Mouse (Mus musculus) cerebellum, adult 9-10 months (tissue): ENCODE measurements around the gene Ppp1r14b.

Experiments used
- DNase-seq: peaks from one replicate; pipeline ENCODE4 v3.0.0; 2022

Ppp1r14b gene

DNA sequence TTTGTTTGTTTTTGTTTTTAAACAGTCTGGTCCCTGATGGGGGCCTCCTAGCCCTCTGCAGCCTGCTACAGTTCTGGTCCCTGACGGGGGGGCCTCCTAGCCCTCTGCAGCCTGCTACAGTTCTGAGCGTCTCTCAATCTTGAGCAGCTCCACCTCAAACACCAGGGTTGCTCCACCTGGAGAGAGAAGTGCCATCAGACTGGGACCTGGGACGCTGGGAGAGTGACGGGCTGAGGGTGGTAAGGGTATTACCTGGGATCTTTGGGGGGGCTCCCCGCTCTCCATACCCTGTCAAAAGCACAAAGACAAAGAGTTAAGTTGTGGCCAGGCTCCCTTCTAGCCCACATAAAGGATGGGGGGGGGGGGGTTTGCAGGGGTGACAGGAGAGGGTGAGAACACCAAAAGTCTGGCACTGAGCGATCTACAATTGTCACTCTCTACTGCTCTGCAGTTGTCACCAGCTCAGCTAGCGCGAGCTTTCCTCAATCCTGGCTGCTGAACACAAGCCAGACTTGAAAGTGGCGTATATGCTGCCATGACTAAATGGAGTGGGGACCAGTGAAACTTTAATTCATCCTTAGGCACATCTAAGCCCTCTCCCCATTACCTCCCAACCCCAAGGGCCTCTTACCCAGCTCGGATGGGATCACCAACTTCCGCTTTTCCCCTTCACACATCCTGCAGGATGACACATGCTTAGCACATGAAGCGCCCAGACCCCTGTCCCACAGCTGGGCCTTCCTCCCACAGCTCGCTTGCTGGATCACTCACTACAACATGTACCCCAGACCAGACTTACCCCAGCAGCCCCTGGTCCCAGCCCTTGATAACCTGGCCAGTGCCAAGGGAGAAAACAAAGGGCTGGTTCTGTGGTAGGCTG is 3.2 kb downstream of the Ppp1r14b start:
- DNase-seq = peak; percentile 69

DNA sequence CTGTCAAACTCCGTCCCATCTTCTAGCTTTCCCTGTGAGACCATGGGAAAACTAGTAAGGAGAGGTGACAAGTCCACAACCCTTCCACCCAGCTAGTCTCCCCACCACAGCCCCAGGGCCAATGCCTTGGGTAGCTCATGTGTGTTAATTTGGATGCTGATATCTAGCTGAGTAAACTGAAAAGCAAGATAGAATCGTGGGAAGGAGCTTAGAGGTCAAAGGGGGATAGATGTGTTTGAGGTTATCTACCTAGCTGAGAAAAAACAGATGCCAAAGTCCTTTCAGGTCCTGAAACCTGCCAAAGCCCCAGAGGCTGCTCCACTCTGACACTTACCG is 3.8 kb downstream of the Ppp1r14b start:
- peak; percentile 63 for DNase-seq

GRCm38 (mm10) chr19:6979001-6979479 is 4.3 kb downstream of the Ppp1r14b start:
- peak; percentile 85 for DNase-seq

DNA sequence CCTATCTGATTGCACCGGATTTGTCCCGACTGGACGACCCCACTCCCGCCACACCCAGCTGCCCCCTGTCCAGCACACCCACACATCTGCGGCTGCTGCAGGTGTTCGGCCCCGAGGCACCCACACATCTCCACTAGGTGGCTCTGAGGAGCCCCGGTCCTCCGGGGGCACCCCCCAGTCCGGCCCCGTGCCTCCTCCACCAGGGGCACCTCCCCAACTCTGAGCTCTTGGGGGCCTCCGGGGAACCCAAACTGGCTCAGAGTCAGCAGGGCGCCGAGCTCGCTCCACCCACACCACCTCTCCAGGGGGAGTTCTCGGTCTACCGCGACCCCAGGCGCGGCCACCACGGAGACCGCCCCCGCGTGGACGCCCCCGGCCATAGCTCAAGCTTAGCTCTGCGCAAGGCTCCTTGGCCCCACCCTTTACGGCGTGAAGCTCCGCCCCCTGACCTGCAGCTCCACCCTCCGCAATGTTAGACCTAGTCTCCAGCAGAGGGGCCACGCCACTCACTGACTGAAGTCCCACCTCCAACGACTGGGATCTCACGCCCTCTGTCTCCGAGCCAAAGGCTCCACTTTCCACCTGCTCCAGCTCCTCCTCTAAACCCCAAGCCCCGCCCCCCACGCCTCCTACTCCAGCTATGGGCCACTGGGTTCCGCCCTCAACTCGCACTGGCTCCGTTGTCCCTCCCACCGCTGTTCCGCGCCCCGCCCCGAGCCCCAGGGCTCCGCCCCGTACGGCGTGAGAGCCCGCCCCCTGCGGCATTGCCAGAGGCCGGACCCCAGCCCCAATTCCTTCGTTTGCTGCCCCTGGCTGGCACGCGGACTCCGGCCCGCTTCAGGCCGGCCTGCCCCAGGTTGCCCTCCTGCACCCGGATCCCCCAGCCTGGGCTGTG is 5.0 kb downstream of the Ppp1r14b start:
- peak; percentile 99 for DNase-seq

- peak; percentile 99 for DNase-seq
Measured at GRCm38 (mm10) chr19:6980381-6981093, 5.8 kb downstream of the Ppp1r14b start, which contains the start of gene Fkbp2. Gene Fkbp2, minus strand, starts transcription at chr19:6980501.

DNA sequence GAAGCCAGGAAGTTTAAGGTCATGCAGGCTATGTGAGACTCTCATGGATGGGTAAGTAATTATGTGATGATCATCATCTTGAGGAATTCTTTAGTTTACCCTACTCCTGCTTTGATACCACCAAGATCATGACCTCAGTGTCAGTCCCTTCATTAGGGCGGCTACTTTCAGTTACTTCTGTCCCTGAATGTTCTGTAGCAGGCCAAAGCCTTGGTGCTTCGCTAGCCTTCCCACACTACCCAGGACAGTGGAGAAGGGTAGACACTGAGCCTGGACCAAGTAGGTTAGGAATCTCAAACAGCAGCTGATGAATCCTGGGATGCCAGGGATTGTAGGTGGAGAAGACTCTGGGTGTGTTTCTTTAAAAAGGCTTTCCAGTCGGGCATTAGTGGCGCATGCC is 6.7 kb downstream of the Ppp1r14b start:
- DNase-seq = no peak

DNA sequence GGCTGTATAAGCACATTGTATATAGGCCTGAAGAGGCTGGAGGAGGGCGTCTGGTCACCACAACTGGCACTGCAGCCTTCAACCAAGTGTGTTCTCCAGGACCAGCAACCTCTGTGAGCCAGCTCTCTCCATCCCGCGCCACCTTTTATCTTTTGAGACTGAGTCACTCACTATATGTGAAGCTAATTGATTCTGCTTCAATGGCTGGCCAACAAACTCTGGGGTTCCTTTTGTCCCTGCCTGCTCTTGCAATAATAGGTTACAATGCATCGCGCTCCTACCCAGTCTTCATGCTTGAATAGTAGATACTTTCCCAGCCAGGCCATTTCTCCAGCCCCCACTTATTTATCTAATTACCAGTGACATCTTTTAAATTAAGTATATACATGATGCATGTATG is 8.9 kb downstream of the Ppp1r14b start:
- peak; percentile 30 for DNase-seq

GRCm38 (mm10) chr19:6985300-6985699 is 10.5 kb downstream of the Ppp1r14b start:
- DNase-seq = no peak

DNA sequence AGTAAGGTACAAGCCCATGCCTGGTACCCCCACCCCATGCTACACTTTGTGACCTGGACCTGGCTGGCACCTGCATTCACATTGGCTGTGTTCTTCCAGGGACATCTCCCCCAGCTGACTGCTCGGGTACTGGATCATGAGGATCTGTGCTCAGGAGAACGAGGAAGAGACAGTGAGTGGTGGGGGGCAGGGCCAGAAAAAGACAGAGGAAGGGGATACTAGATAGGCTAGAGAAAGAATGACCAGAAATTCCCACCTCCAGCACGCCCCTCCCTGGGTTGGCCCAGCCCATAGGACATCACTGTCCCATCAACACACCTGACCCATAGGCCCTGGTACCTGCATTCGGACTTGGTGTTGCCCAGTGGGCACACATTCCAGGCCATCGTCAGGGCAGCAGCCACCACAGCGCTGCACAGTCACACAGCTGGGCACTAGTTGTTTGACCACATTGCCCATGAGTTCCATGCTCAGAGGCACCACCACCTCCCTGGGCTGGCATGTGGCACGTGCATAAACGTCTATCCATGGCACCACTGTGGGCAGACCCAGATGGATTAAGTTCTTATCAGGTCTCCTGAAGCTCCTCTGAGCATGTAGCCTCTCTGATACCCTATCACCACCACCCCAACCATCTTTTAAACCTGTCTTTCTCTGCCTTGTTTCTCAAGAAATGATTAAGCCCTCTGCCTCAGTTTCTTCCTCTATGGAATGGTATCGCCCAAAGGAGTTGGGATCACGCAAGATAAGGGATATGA is 11.4 kb downstream of the Ppp1r14b start:
- peak; percentile 59 for DNase-seq

DNA sequence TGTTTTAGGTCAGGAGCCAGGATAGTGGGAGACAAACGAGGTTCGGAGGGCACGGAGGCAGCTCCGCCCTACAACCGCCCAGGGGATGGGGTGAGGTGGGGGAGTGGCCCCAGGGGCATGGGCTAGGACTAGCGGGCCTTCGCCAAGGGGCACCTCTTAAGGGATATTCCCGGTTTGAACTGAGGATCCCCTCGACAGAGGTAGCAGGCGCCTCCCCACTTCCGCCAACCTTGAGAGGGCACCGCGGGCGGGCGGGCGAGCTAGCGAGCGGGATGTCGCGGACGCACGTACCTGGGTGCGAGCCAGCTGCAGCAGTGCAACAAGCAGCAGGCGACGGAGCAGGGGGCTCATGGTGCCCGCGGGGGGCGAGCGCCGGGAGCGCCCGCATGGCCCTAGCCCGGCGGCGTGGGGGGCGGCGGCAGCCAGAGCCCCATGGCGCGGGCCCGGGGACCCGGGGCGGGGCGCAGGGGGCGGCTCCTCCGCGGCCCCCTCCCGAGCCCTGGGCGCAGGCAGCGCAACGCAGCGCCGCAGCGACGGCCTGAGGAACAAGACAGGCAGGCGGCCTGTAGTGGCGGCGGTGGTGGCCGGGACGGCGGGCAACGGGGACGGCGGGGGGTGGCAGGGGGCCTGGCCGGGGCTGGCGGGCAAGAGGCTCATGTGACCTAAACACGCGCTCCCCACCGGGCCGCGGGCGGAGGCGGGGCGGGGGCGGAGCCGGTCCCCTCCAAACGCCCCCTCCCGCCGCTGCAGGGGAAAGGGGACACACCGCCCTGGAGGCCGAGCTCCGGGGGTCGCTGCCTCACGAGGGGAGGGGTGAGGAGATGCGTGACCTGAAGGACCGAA is 12.5 kb downstream of the Ppp1r14b start, which contains the start of gene Vegfb:
TSS of gene Vegfb (minus strand) at position 591 of the 843 bp plus-strand sequence.
- peak; percentile 76 for DNase-seq

GRCm38 (mm10) chr19:6987904-6988285 is 13.1 kb downstream of the Ppp1r14b start:
- DNase-seq = no peak

- no peak for DNase-seq
Measured at GRCm38 (mm10) chr19:6989251-6989650, 14.5 kb downstream of the Ppp1r14b start.

DNA sequence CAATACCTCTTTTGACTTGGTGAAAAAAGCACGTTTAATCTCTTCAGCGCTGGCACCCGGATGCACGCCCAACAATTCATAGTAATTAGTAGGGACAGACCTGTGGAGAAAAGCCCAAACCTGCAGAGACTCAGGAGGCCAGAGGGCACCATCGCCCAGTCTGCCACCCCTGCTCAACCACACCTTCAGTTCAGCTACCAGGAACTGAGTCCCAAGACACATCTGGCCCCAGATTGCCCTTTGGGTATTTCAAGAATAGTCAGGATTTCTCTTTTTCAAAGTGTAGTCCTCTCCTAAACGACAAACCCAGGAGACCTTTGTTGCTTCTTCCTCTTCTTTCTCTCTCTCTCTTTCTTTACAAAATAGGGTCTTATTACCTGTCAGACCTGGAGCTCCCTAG is 15.9 kb downstream of the Ppp1r14b start:
- peak; percentile 46 for DNase-seq

DNA sequence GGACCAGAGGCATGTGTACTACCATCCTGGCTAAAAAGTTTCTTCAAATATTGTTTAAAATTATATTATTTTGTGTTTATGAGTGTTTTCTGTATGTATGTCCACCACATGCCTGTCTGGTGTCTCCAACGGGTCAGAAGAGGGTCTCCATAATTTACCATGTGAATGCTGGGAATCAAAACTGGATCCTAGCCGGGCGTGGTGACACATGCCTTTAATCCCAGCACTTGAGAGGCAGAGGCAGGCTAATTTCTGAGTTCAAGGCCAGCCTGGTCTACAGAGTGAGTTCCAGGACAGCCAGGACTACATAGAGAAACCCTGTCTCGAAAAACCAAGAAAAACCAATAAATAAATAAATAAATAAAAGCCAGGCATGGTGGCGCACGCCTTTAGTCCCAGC is 16.4 kb downstream of the Ppp1r14b start:
- DNase-seq = peak; percentile 57

GRCm38 (mm10) chr19:6992011-6992858 is 17.5 kb downstream of the Ppp1r14b start, which contains the start of gene Dnajc4:
Gene Dnajc4, minus strand, starts transcription at chr19:6992572.
- peak; percentile 98 for DNase-seq

DNA sequence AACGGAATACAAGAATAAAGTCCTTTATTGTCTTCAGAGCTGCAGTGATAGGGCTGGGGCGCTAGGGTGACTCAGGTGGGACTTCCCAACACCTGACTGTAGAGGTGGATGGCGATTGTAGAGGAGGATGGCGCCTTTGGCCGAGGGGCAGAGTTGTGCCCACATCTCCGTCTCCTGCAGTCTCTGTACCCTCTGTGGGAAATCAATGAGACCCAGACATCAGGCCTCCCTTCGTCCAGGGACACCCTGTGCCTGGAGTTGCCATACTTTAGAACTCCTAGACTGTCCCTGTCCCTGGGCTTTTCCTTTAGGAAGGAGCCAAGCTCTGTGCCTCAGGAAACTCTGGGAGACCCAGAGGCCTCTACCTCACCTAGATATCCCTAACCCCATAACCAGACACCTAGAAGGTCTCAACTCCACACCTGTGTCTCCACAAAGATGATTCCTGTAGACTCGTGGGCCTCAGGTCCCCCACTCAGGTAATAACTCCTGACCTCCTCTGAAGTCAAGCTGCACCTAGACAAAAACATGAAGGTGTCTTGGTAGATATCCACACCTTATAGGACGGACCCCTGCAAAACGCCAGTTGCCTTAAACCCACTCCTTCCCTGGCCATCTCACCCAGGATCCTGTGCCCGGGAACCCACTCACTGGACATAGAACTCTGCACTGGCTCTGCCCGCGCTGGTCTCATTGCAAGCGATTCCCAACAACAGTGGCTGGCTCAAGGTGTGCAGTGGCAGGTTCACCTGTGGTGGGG is 18.4 kb downstream of the Ppp1r14b start:
- DNase-seq = peak; percentile 48

DNA sequence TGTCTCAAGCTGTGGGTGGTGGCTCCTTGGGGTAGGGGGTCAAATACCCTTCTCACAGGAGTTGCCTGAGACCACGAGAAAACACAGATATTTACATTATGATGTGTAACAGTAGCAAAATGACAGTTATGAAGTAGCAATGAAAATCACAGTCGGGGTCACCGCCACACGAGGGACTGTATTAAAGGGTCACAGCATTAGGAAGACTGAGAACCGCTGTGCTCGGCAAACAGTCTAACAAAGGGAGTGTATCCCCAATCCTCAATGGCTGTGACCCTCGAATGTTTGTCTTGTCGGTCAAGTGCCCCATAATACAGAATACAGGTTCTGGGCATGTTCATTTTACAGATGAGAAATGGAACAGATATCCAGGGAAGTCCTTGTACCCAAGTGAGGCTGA is 19.2 kb downstream of the Ppp1r14b start:
- DNase-seq = peak; percentile 52

DNA sequence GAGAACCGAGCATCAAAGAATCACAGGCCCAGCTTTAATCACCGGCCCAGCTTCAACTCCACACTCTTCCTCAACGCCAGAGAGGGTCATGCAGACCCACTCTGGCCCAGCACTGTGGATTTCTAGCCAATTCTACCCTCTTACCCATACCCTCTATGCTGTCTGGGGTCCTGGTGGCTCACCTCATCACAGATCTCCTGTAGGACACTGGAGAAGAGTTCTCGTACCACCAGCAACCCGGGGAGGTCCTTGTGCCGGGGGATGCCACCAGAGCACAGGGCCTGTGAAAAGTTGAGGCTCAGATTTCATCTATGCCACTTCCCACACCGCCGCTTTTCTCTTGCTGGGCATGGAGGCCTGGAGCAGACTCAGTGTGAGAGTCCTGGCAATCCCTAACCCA is 19.7 kb downstream of the Ppp1r14b start:
- peak; percentile 44 for DNase-seq
